Mouse (Mus musculus): ENCODE results near the gene Slc51a. TPM values are rescaled to one million over a fixed set of nuclear protein-coding genes. Genes with fewer than 3 reads are reported as not detected.
"Not testable (repeated sequence)": the region's sequence is repeated elsewhere in the genome, so short reads cannot be mapped to it uniquely, and the experiment has no call there.

Slc51a gene
- polyA plus RNA-seq, 1 experiment from 2014 or later: 0.41 TPM

DNA sequence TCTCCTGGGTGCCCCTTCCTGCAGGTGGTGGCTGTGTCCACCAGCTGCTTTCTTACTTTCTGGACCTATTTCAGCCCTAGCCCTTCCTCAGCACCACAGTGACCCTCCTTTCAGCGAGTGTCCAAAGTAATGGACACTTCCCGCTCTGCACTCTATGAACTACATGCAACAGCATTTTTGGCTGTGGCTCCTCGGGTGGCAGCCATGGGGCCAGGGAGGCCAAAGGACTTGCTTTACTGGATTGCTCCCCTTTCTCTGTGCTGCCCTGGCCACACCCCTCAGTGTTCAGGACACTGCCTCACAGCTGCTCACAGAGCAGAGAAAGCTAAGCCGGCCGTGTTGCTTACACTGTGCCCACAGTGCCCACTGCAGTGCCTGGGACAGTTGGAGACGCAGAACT lies 16.0 kb upstream of the Slc51a start:
- no peak overlapping the region for H3K4me2 ChIP-seq (ENCODE audit: low read depth, severe bottlenecking)
- no peak overlapping the region for H3K27ac ChIP-seq (replicated peaks; ENCODE audit: low read depth, low read length)
- no peak overlapping the region for H3K4me3 ChIP-seq (ENCODE audit: low read depth, low read length)
- ATAC-seq (ENCODE audit: insufficient number of reproducible peaks, low FRiP score, low TSS enrichment, low read depth) (no peak), DNase-seq (ENCODE audit: low spot score) (no peak)
- 0 out of 2 replicates have a peak, but pooled peaks cover 2% of the 10 kb centered on the region for H3K4me1 ChIP-seq (ENCODE audit: control insufficient read depth, insufficient read depth, low read length)
- H3K36me3 ChIP-seq (ENCODE audit: control insufficient read depth, insufficient read depth, low read length): no peaks in the 10 kb centered on the region
- no peaks in the 10 kb centered on the region for H3K27me3 ChIP-seq (ENCODE audit: control insufficient read depth, insufficient read depth, low read length)
- 74% methylated on average over 6 of the region's 6 CpGs for WGBS
- H3K9ac ChIP-seq (ENCODE audit: low read length): no peak overlapping the region
- no peaks in the 10 kb centered on the region for H3K9me3 ChIP-seq (ENCODE audit: control insufficient read depth, low read length)

DNA sequence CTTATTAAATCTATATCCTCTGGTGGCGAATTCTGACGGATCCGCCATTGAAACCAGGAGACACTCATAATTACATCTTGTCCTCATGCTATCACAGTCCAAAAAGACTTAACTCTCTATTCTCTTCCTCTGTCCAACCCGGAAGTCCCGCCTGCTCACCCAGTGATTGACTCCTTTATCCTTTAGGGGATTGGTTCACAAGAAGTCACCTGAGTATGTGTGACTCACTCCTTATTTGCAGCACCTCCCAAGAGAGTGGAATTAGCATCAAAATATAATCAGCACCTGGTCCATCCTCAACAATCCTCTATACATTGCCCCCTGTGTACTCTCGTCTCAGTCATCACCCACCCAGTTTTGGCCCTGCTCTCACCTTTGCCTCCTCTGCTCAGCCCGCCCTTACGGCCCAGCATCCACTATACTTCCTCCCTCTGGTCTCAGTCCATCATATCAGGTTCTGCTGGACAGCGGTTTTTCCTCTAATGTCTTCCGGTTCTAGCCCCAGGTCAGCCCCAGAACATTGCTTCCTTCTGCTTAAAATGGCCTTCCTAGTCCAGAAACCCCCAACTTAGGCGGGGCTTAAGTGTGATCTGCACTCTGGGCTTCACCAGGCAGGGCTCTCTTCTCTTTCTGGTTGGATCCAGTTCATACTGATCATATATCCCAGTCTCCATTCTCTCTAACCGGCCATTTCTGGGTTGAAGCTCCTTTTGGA lies 15.1 kb upstream of the Slc51a start:
- DNase-seq (ENCODE audit: low spot score) (no peak), ATAC-seq (ENCODE audit: insufficient number of reproducible peaks, low FRiP score, low TSS enrichment, low read depth) (no peak)
- H3K27me3 ChIP-seq (ENCODE audit: control insufficient read depth, insufficient read depth, low read length): no peaks in the 10 kb centered on the region
- H3K36me3 ChIP-seq (ENCODE audit: control insufficient read depth, insufficient read depth, low read length): no peaks in the 10 kb centered on the region
- H3K9ac ChIP-seq (ENCODE audit: low read length): no peak overlapping the region
- 0 out of 2 replicates have a peak, but pooled peaks cover 2% of the 10 kb centered on the region for H3K4me1 ChIP-seq (ENCODE audit: control insufficient read depth, insufficient read depth, low read length)
- no peak overlapping the region for H3K27ac ChIP-seq (replicated peaks; ENCODE audit: low read depth, low read length)
- 92% methylated on average over 12 of the region's 12 CpGs for WGBS
- no peak overlapping the region for H3K4me2 ChIP-seq (ENCODE audit: low read depth, severe bottlenecking)
- no peaks in the 10 kb centered on the region for H3K9me3 ChIP-seq (ENCODE audit: control insufficient read depth, low read length)
- H3K4me3 ChIP-seq (ENCODE audit: low read depth, low read length): no peak overlapping the region

DNA sequence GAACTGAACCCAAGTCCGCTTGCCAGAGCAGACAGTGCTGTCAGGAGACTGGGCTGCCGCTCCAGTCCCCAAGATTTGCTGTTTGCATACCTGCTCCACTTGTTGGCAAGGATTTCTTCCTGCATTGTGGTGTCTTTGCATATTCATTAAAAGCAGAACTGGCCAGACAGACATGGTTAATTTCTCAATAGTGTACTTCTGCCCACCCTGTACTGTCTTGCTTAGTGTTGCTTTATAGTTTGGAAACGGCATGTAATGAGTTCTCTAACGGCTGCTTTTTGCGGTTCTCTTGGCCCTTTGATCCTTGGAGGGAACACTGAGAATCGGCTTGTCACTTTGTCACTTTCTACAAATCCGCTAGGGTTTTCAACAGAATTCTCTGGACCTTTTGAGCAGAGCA lies 13.8 kb upstream of the Slc51a start:
- Histone ChIP-seq H3K4me3 (ENCODE audit: low read depth, low read length) (no peak overlapping the region), H3K4me2 (ENCODE audit: low read depth, severe bottlenecking) (no peak overlapping the region), H3K9ac (ENCODE audit: low read length) (no peak overlapping the region), H3K9me3 (ENCODE audit: control insufficient read depth, low read length) (no peaks in the 10 kb centered on the region), H3K4me1 (ENCODE audit: control insufficient read depth, insufficient read depth, low read length) (0 out of 2 replicates have a peak, but pooled peaks cover 2% of the 10 kb centered on the region), H3K27ac (replicated peaks; ENCODE audit: low read depth, low read length) (no peak overlapping the region), H3K36me3 (ENCODE audit: control insufficient read depth, insufficient read depth, low read length) (no peaks in the 10 kb centered on the region), H3K27me3 (ENCODE audit: control insufficient read depth, insufficient read depth, low read length) (no peaks in the 10 kb centered on the region)
- 53% methylated on average over 7 of the region's 7 CpGs for WGBS
- ATAC-seq (ENCODE audit: insufficient number of reproducible peaks, low FRiP score, low TSS enrichment, low read depth) (no peak), DNase-seq (ENCODE audit: low spot score) (no peak)

DNA sequence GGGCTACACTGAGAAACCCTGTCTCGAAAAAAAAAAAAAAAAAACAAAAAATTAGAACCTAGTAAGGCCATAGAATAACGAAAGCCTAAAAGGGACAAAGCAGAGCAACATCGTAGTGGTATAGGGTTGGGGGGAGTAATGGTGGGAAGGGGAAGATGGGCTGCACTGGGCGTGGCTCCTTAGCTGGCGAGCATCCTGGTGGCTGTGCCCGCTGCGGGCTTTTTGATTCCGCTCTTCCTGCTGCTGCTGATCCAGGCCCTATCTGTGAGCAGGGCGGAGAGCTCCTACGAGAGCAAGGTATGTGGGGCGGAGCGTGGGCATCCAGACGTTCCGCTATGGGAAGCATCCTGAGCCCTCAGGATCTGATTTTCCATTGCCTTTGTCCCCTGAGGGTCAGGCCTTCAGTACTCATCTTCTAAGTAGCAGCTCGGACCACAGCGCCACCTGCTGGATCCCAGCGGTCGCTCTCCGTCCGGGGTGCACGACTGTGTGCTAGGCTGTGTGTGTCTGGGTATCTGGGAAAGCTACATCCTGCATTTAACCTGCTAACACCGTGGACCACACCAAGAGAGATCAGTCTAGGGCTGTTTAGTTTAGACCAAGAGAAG lies 11.9 kb upstream of the Slc51a start:
- Histone ChIP-seq H3K4me2 (ENCODE audit: low read depth, severe bottlenecking) (peak overlapping the region; percentile 33), H3K4me1 (ENCODE audit: control insufficient read depth, insufficient read depth, low read length) (0 out of 2 replicates have a peak, but pooled peaks cover 2% of the 10 kb centered on the region), H3K27ac (replicated peaks; ENCODE audit: low read depth, low read length) (no peak overlapping the region; the same call in 1 of the 2 replicates), H3K9ac (ENCODE audit: low read length) (no peak overlapping the region), H3K9me3 (ENCODE audit: control insufficient read depth, low read length) (no peaks in the 10 kb centered on the region), H3K27me3 (ENCODE audit: control insufficient read depth, insufficient read depth, low read length) (no peaks in the 10 kb centered on the region), H3K4me3 (ENCODE audit: low read depth, low read length) (no peak overlapping the region), H3K36me3 (ENCODE audit: control insufficient read depth, insufficient read depth, low read length) (no peaks in the 10 kb centered on the region)
- WGBS: 12% methylated on average over 22 of the region's 22 CpGs
- ATAC-seq (ENCODE audit: insufficient number of reproducible peaks, low FRiP score, low TSS enrichment, low read depth) (peak; percentile 78), DNase-seq (ENCODE audit: low spot score) (peak; percentile 94)

DNA sequence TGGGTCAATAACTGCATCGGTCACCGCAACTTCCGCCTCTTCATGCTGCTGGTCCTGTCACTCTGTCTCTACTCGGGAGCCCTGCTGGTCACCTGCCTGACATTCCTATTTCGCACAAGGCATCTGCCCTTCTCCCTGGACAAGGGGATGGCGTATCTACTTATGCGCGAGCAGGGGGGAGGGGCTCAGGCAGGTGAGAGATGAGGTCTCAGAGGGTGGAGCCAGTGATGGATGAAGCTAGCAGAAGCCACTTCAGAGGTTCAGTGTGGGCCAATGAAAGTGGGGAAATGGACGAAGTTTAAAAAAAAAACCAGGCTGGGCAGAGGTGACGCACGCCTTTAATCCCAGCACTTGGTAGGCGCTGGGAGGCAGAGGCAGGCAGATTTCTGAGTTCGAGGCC lies 11.3 kb upstream of the Slc51a start:
- WGBS: 62% methylated on average over 13 of the region's 13 CpGs
- no peak overlapping the region for H3K9ac ChIP-seq (ENCODE audit: low read length)
- H3K4me1 ChIP-seq (ENCODE audit: control insufficient read depth, insufficient read depth, low read length): 0 out of 2 replicates have a peak, but pooled peaks cover 2% of the 10 kb centered on the region
- H3K4me2 ChIP-seq (ENCODE audit: low read depth, severe bottlenecking): no peak overlapping the region
- ATAC-seq (ENCODE audit: insufficient number of reproducible peaks, low FRiP score, low TSS enrichment, low read depth) (no peak), DNase-seq (ENCODE audit: low spot score) (no peak)
- H3K9me3 ChIP-seq (ENCODE audit: control insufficient read depth, low read length): no peaks in the 10 kb centered on the region
- H3K4me3 ChIP-seq (ENCODE audit: low read depth, low read length): no peak overlapping the region
- no peaks in the 10 kb centered on the region for H3K36me3 ChIP-seq (ENCODE audit: control insufficient read depth, insufficient read depth, low read length)
- no peaks in the 10 kb centered on the region for H3K27me3 ChIP-seq (ENCODE audit: control insufficient read depth, insufficient read depth, low read length)
- H3K27ac ChIP-seq (replicated peaks; ENCODE audit: low read depth, low read length): no peak overlapping the region

DNA sequence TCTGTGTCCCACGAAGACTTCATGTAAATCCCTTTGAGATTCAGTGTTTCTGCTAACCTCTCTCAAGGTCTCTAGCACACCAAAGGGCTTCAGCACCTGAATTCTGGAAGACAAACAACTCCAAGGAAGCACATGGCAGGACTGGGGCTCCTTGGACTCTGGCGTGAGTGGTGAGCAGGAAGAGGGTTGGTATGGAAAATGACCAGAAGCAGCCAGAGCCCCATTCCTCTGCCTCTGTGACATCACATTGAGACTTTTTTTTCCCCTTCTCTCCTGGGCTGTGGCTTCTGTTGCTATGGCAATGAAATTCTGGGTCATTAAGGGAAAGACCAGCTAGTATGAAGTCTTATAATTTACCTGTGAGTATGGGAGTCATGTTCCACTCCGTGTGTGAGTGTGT lies 8.3 kb upstream of the Slc51a start, which contains the start of gene Zdhhc19:
Zdhhc19 (plus strand) TSS at position 301 of the 400 bp plus-strand sequence.
- Histone ChIP-seq H3K27me3 (ENCODE audit: control insufficient read depth, insufficient read depth, low read length) (no peaks in the 10 kb centered on the region), H3K4me2 (ENCODE audit: low read depth, severe bottlenecking) (no peak within 1 kb of the TSS), H3K36me3 (ENCODE audit: control insufficient read depth, insufficient read depth, low read length) (no peaks in the 10 kb centered on the region), H3K4me1 (ENCODE audit: control insufficient read depth, insufficient read depth, low read length) (no peaks in the 10 kb centered on the region), H3K9me3 (ENCODE audit: control insufficient read depth, low read length) (no peaks in the 10 kb centered on the region), H3K27ac (replicated peaks; ENCODE audit: low read depth, low read length) (no peak within 1 kb of the TSS), H3K4me3 (ENCODE audit: low read depth, low read length) (no peak within 1 kb of the TSS), H3K9ac (ENCODE audit: low read length) (no peak within 1 kb of the TSS)
- no peak for ATAC-seq (ENCODE audit: insufficient number of reproducible peaks, low FRiP score, low TSS enrichment, low read depth)
- WGBS: 78% methylated on average over 3 of the region's 3 CpGs
- DNase-seq (ENCODE audit: low spot score): no peak

DNA sequence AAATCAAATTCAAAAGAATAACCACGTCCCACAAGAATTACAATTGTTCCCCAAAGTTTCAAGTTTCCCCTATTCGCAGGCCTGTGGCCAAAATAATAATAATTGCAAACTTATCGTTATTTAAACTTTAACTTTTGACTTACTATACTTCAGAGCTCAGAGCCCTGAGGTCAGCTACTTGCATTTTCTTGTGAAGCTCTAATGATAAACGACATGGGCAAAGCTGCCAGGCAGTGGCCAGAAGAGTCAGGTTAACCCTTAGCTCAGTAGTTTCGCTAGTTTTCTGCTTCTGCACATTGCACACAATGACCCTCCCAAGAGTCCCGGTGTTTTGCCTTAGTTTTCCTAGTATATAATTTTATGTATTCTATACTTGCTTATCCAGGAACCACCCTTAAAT lies 6.7 kb upstream of the Slc51a start:
- not testable (repeated sequence) for H3K27me3 ChIP-seq (ENCODE audit: control insufficient read depth, insufficient read depth, low read length); H3K4me1 ChIP-seq (ENCODE audit: control insufficient read depth, insufficient read depth, low read length); H3K4me3 ChIP-seq (ENCODE audit: low read depth, low read length); H3K4me2 ChIP-seq (ENCODE audit: low read depth, severe bottlenecking); H3K36me3 ChIP-seq (ENCODE audit: control insufficient read depth, insufficient read depth, low read length); H3K9ac ChIP-seq (ENCODE audit: low read length); DNase-seq (ENCODE audit: low spot score); H3K9me3 ChIP-seq (ENCODE audit: control insufficient read depth, low read length); H3K27ac ChIP-seq (replicated peaks; ENCODE audit: low read depth, low read length); ATAC-seq (ENCODE audit: insufficient number of reproducible peaks, low FRiP score, low TSS enrichment, low read depth)
- 72% methylated on average over 6 of the region's 6 CpGs for WGBS

DNA sequence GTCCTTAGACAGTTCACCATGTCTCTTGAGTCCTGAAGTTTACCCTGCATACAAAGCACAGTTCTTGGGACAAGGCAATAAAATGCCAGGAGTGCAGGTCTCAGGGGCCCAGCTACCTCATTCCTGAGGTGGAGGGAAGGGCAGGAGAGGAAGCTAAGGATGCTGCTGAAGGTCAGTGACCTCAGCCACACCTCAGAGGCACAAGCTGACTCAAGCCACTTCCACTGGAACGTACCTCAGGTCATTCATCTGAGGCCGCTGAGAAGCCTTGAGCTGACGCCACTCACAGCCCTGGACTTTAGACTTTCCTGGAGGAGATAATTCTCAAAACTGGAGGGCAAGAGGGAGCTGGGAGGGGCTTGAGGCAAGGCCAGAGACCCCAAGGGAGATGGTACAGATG lies 1.3 kb upstream of the Slc51a start:
- Histone ChIP-seq H3K4me3 (ENCODE audit: low read depth, low read length) (no peak overlapping the region), H3K9me3 (ENCODE audit: control insufficient read depth, low read length) (no peaks in the 10 kb centered on the region), H3K36me3 (ENCODE audit: control insufficient read depth, insufficient read depth, low read length) (no peaks in the 10 kb centered on the region), H3K27me3 (ENCODE audit: control insufficient read depth, insufficient read depth, low read length) (no peaks in the 10 kb centered on the region), H3K27ac (replicated peaks; ENCODE audit: low read depth, low read length) (no peak overlapping the region), H3K9ac (ENCODE audit: low read length) (no peak overlapping the region), H3K4me2 (ENCODE audit: low read depth, severe bottlenecking) (no peak overlapping the region), H3K4me1 (ENCODE audit: control insufficient read depth, insufficient read depth, low read length) (0 out of 2 replicates have a peak, but pooled peaks cover 3% of the 10 kb centered on the region)
- no peak for ATAC-seq (ENCODE audit: insufficient number of reproducible peaks, low FRiP score, low TSS enrichment, low read depth)
- 87% methylated on average over 3 of the region's 3 CpGs for WGBS
- no peak for DNase-seq (ENCODE audit: low spot score)

All from limb, embryonic 11.5 days (tissue).